Mouse (Mus musculus): ENCODE measurements around the gene Arhgap21.

- TF ChIP-seq CTCF (IDR thresholded peaks at IDR 0.05; ENCODE audit: extremely low read depth, insufficient read length, insufficient replicate concordance, low read depth, low read length) (no peak), POLR2A (IDR thresholded peaks at IDR 0.05; ENCODE audit: low read depth, low read length) (no peak)
Observed at GRCm38 (mm10) chr2:20987822-20988221, 19.1 kb upstream of the Arhgap21 start.
